Mouse (Mus musculus) lung, postnatal 0 days (tissue): ENCODE measurements at regions not wholly inside any gene's neighbourhood (a gene's known extent, or its start where the extent isn't known, plus 50 kb on each side); places are given as distances from the start of the nearest gene placed in this dataset.
"Not testable (repeated sequence)": the region's sequence is repeated elsewhere in the genome, so short reads cannot be mapped to it uniquely, and the experiment has no call there.

Experiments
- ATAC-seq: fragments of 200-750 bp; cut with Nextera tagmentation; 2 replicates; pipeline ENCODE4 v1.8.0; 2017; ENCODE audit warnings: moderate library complexity
- DNase-seq: peaks from one replicate; pipeline ENCODE4 v3.0.0-alpha.2; 2016; ENCODE audit warnings: low spot score
- H3K27ac ChIP-seq: fragments of 300-500 bp; sonication (generic); 2 replicates; pipeline ENCODE4 v1.5.1; 2014; ENCODE audit warnings: antibody characterized with exemption, mild to moderate bottlenecking, low read length, mixed read lengths
- H3K27me3 ChIP-seq: fragments of 300-500 bp; sonication (generic); replicated peaks from 2 replicates; pipeline ENCODE4 v1.6.1; 2014; ENCODE audit warnings: low read length, mixed read lengths; ENCODE audit not compliant: insufficient read depth
- H3K36me3 ChIP-seq: fragments of 300-500 bp; sonication (generic); 2 replicates; pipeline ENCODE4 v1.6.1; 2014; ENCODE audit warnings: low read length, mixed read lengths; ENCODE audit not compliant: insufficient read depth
- H3K4me1 ChIP-seq: fragments of 300-500 bp; sonication (generic); 2 replicates; pipeline ENCODE4 v1.6.1; 2014; ENCODE audit warnings: antibody characterized with exemption, low read depth, low read length, mixed read lengths; ENCODE audit not compliant: insufficient read depth
- H3K4me2 ChIP-seq: fragments of 300-500 bp; sonication (generic); replicated peaks from 2 replicates; pipeline ENCODE4 v1.6.1; 2014; ENCODE audit warnings: low read depth, mild to moderate bottlenecking, low read length, moderate library complexity, mixed read lengths
- H3K4me3 ChIP-seq: fragments of 300-500 bp; sonication (generic); 2 replicates; pipeline ENCODE4 v1.5.1; 2014; ENCODE audit warnings: low read depth, low read length
- H3K9ac ChIP-seq: fragments of 300-500 bp; sonication (generic); replicated peaks from 2 replicates; pipeline ENCODE4 v1.6.1; 2014; ENCODE audit warnings: low read depth, mild to moderate bottlenecking
- H3K9me3 ChIP-seq: fragments of 300-500 bp; sonication (generic); 2 replicates; pipeline ENCODE4 v1.6.1; 2016; ENCODE audit warnings: low read length, mixed read lengths
- CTCF ChIP-seq: IDR thresholded peaks from 2 replicates; pipeline ENCODE4 v1.5.1; 2016; ENCODE audit warnings: antibody characterized with exemption, mild to moderate bottlenecking
- EP300 ChIP-seq: IDR thresholded peaks from 2 replicates; pipeline ENCODE4 v1.6.1; 2016; ENCODE audit warnings: antibody characterized with exemption, mild to moderate bottlenecking, control low read depth
- WGBS: fragments of 180-500 bp; shearing (Covaris S2); extraction: QIAGEN DNeasy Blood & Tissue Kit; methylation state at CpG from one replicate; pipeline ENCODE4 v1.1.7; 2014; 5-methylcytosine and 5-hydroxymethylcytosine counted together

DNA sequence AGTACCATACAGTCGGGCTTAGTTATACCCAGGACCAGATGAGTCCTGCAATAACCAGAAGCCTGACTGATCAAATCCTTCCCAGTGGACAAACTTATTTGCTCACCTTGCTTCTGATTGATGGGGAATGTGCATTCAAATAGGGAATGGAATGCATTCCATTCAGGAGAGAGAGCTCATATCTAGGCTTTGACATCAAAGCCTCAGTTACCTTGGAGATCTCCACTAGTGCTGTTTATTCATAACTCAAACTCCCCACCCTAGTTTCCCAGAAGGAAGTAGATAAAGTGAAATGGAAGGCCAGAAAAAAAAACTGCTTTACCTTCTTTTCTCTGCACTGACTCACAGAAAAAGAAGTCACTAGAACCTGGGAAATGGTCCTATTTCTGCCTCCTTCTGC, 608.9 kb upstream of the Ndn start:
- Histone ChIP-seq H3K36me3 (no peaks in the 10 kb centered on the region), H3K4me3 (no peak overlapping the region), H3K9ac (no peak overlapping the region), H3K9me3 (no peaks in the 10 kb centered on the region), H3K27me3 (no peaks in the 10 kb centered on the region), H3K27ac (no peak overlapping the region), H3K4me1 (no peaks in the 10 kb centered on the region), H3K4me2 (no peak overlapping the region)
- no peak for TF ChIP-seq CTCF
- no peak for TF ChIP-seq EP300
- ATAC-seq (no peak; the same call in 1 of the 2 replicates), DNase-seq (peak; percentile 20)
- 54% methylated on average over 1 of the region's 1 CpGs for WGBS

DNA sequence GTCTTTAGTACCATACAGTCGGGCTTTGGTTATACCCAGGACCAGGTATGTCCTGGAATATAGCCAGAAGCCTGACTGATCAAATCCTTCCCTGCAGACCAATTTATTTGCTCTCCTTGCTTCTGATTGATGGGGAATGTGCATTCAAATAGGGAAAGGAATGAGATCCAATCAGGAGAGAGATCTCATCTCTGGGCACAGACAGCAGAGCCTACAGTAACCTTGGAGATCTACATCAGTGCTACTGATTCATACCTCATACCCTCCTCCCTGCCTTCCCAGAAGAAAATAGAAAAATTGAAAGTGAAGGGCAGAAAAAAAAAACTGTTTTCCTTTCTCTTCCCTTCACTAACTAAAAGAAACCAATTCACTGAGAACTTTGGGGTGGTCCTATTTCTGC, 607.0 kb upstream of the Ndn start:
- H3K36me3 ChIP-seq, H3K4me1 ChIP-seq, H3K27ac ChIP-seq, H3K9me3 ChIP-seq, H3K4me3 ChIP-seq, H3K9ac ChIP-seq, H3K27me3 ChIP-seq, H3K4me2 ChIP-seq, ATAC-seq, DNase-seq: not testable (repeated sequence)
- WGBS = no CpG with 5 or more reads among the region's 1 CpGs

DNA sequence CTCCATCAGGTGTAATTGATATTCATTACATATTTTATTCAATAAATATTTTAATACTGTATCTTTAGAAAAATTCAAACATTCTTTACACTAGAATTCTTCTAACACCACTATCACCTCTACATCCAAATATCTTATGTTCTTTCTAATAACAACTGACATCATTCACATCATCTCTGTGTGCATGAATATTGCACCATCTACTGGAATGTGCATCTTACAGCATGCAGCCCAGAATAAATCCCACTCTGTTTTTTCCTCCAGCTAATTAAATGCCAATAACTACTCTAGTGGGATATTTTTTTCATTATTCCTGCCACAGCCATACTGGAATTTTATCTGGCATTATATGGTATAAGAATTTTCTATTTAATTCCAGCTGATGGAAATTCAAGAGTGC, 576.5 kb upstream of the Ndn start:
- DNase-seq = no peak
- TF ChIP-seq EP300 (no peak), CTCF (peak; percentile 44)
- no peak overlapping the region for H3K27ac ChIP-seq

DNA sequence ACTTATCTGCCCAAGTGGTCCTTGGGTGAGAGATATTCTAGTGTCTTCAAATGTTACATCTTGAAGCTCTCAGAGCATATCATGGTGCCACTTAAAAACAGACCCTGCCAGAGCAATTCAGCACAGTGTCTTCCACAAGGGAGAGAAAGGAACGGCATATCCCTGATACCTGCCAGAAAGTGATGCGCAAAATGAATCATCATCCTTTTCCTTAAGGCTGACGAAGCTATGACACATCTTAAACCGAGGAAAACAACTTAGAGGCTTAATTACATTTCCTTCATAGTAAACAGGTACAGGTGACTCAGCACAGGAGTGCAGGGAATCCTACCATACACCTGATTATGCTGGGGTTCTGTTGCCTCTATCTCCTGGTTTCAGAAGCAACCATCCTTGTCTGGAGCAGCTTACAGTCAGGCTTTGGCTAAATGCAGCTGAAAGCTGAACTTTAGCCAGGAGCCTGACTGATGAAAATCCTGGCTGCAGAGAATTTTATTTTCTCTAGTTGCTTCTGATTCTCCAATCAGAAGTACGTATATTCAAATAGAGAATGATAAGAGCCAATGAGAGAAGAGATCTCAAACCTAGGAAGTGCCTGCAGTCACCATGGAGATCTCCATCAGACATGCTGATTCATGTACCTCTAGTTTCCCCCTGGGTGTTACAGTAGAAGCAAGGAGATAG, 556.1 kb upstream of the Ndn start:
- no peak for TF ChIP-seq CTCF
- H3K4me2 ChIP-seq = no peak overlapping the region
- ATAC-seq = no peak
- H3K36me3 ChIP-seq = no peaks in the 10 kb centered on the region
- H3K27ac ChIP-seq = no peak overlapping the region
- no peak for DNase-seq
- H3K4me1 ChIP-seq = no peaks in the 10 kb centered on the region
- 74% methylated on average over 5 of the region's 5 CpGs for WGBS
- no peaks in the 10 kb centered on the region for H3K9me3 ChIP-seq
- H3K27me3 ChIP-seq = no peaks in the 10 kb centered on the region
- H3K4me3 ChIP-seq = no peak overlapping the region
- no peak overlapping the region for H3K9ac ChIP-seq

More for the DNA sequence above, 576.5 kb upstream of the Ndn start:
- Histone ChIP-seq H3K4me3 (no peak overlapping the region), H3K4me2 (no peak overlapping the region), H3K4me1 (no peaks in the 10 kb centered on the region), H3K27me3 (no peaks in the 10 kb centered on the region), H3K9me3 (no peaks in the 10 kb centered on the region), H3K9ac (no peak overlapping the region), H3K36me3 (no peaks in the 10 kb centered on the region)
- ATAC-seq = no peak

DNA sequence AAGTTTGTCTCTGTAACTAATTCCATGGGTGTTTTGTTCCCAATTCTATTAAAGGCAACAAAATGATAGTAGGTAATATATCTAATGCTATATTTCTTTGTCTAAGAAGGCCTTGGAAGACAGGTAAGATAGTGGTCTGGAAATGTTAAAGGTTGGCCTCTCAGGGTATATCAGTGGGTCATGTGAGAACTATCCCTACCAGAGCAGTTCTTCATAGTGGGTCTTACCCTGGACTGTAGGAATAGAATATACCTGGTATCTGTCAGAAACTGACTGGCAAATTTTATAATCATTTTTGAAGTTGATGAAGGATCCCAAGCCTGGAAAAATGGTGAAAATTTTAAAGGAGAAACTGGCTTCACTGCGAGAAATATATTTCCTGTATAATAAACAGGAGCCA, 509.5 kb upstream of the Ndn start:
- DNase-seq (no peak), ATAC-seq (no peak)
- 52% methylated on average over 1 of the region's 1 CpGs for WGBS
- no peak for TF ChIP-seq CTCF
- TF ChIP-seq EP300 = no peak
- Histone ChIP-seq H3K9ac (no peak overlapping the region), H3K4me1 (no peaks in the 10 kb centered on the region), H3K27me3 (no peaks in the 10 kb centered on the region), H3K4me2 (no peak overlapping the region), H3K27ac (no peak overlapping the region), H3K4me3 (no peak overlapping the region), H3K9me3 (no peaks in the 10 kb centered on the region), H3K36me3 (no peaks in the 10 kb centered on the region)

DNA sequence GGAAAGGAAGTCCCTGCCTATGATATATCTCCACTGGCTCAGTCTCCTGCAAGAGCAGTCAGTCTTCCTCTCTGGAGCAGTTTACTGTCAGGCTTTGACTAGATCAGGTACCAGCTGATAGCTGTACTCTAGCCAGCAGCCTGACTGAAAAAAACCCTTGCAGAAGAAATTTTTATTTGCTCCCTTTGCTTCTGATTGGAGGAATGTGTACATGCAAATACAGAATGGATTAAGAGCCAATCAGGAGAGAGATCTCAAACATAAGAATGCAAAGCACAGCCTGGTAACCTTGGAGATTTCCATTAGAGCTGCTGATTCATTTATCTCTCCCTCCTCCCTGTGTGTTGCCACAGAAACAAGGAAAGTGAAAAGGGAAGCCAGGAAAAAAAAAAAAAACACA, 509.1 kb upstream of the Ndn start:
- Histone ChIP-seq H3K4me2 (no peak overlapping the region), H3K9ac (no peak overlapping the region), H3K27me3 (no peaks in the 10 kb centered on the region), H3K4me3 (no peak overlapping the region), H3K36me3 (no peaks in the 10 kb centered on the region), H3K4me1 (no peaks in the 10 kb centered on the region), H3K9me3 (no peaks in the 10 kb centered on the region), H3K27ac (no peak overlapping the region)
- peak; percentile 9 for DNase-seq
- TF ChIP-seq CTCF (no peak), EP300 (no peak)
- ATAC-seq = no peak

DNA sequence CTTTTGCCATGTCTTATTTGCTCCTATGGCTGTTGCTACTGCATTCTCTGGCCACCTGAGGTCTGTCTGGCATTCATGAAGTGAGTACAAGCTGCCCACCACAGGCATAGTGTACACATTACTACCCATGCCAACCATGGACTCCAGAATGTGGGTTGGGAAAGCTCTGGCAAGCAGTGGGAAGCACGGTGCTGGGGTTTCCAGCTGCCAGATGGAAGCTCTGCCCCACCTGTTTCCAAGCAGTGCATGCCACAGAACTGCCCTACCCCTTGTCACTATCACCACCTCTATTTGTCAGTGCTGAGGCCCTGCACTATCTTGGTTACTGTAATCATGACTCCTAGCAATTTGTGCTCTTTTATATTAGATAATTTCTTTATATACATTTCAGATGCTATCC, 494.4 kb upstream of the Ndn start:
- no peaks in the 10 kb centered on the region for H3K9me3 ChIP-seq
- no peak overlapping the region for H3K9ac ChIP-seq
- no peaks in the 10 kb centered on the region for H3K27me3 ChIP-seq
- ATAC-seq (no peak), DNase-seq (no peak)
- H3K4me3 ChIP-seq = no peak overlapping the region
- no peaks in the 10 kb centered on the region for H3K36me3 ChIP-seq
- 65% methylated on average over 1 of the region's 1 CpGs for WGBS
- H3K4me1 ChIP-seq = no peaks in the 10 kb centered on the region
- no peak for TF ChIP-seq EP300
- no peak for TF ChIP-seq CTCF
- no peak overlapping the region for H3K27ac ChIP-seq
- H3K4me2 ChIP-seq = no peak overlapping the region
